Mouse (Mus musculus): ENCODE data around the gene Fcgr2b.

- TF ChIP-seq POLR2A (IDR thresholded peaks at IDR 0.05; ENCODE audit: insufficient read length, low read depth) (no peak), MYOD1 (IDR thresholded peaks at IDR 0.05; ENCODE audit: control insufficient read depth in 1 of 3, insufficient read length in 2 of 3, low read depth in 2 of 3) (no peak), CEBPB (IDR thresholded peaks at IDR 0.05; ENCODE audit: insufficient read depth, poor library complexity, severe bottlenecking) (no peak), MAX (IDR thresholded peaks at IDR 0.05; ENCODE audit: low read depth) (no peak)
These were observed 591 bp downstream of the Fcgr2b start for GRCm38 (mm10) chr1:170975751-170976161.
